Mouse (Mus musculus): ENCODE measurements around the gene Spag9. TPM values are rescaled to one million over a fixed set of nuclear protein-coding genes. Genes with fewer than 3 reads are reported as not detected.

The Spag9 gene
- polyA plus RNA-seq, 1 experiment from 2014 or later: 10.0 TPM

DNA sequence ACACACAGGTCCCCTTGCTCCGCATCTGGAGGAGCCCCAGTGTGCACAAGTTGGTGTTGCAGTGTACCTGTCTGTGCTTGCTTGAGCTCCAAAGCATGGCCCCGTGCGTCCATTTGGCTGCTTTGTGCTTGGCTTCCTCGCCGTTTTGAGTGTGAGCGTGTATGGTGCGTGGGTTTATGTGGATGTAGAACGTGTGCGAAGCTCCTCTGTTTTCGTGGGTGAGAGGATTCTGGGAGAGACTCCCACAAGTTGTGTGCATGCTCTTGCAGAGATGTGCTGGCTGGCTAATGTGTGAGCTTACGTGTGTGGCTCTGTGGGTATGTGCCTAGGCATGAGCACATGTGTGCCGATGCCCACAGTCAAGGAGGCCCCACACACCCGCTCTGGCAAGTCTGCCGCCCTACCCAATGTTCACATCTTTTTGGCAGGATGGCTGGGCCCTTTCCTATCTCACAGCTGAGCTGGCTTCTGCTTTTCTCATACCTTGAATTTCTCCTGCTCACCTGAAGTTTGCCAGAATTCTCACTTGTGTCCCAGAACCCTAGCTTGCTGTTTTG lies 150.2 kb downstream of the Spag9 start:
- H3K27me3 ChIP-seq: peaks cover 59% of the 10 kb centered on the region
- no peak overlapping the region for H3K4me3 ChIP-seq (replicated peaks)
- no peak overlapping the region for H3K9ac ChIP-seq
- H3K27ac ChIP-seq: no peak overlapping the region
- DNase-seq (no peak), ATAC-seq (ENCODE audit: low read depth) (no peak)
- peaks cover 16% of the 10 kb centered on the region for H3K4me1 ChIP-seq (replicated peaks)
- H3K9me3 ChIP-seq (replicated peaks): no peaks in the 10 kb centered on the region
- no peak overlapping the region for H3K4me2 ChIP-seq
- WGBS (ENCODE audit: insufficient replicate concordance): 78% methylated on average over 14 of the region's 14 CpGs
- no peaks in the 10 kb centered on the region for H3K36me3 ChIP-seq

DNA sequence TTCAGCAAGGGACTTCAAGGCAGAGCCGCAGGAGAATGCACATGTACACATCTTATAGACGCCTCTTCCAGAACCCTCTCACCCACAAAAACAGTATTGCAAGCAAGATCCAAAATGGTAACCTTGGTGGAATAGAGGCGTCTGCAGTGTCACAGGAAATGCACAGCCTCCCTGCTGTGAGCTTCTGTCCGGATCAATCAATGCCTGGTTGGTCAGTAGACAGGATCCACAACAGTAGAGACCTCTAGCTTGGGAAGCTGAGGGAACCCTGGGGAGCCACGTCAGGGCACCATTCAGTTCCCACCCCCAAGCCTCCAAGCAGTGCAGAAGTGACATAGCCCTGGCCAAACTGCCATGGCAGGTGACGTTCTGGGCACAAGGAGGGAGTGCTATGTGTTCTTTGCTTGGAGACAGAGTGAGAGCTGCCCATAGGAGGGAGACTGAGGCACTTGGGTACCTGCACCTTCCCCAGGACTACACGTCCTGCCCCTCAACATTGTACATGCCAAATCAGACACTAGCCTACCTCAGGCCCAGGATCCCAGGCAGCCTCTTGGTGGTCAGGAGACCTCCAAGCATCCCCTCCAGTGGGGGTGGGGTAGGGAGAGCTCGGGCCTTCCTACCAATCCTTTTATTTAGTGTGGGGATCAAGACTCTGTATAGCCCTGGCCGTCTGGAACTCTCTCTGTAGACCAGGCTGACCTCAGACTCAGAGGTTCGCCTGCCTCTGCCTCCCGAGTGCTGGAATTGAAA lies 151.0 kb downstream of the Spag9 start:
- no peak overlapping the region for H3K4me2 ChIP-seq
- peaks cover 16% of the 10 kb centered on the region for H3K4me1 ChIP-seq (replicated peaks)
- no peak overlapping the region for H3K9ac ChIP-seq
- no peak for DNase-seq
- no peaks in the 10 kb centered on the region for H3K36me3 ChIP-seq
- H3K27me3 ChIP-seq: peaks cover 65% of the 10 kb centered on the region
- no peaks in the 10 kb centered on the region for H3K9me3 ChIP-seq (replicated peaks)
- WGBS (ENCODE audit: insufficient replicate concordance): 53% methylated on average over 11 of the region's 11 CpGs
- no peak for ATAC-seq (ENCODE audit: low read depth)
- H3K4me3 ChIP-seq (replicated peaks): no peak overlapping the region
- no peak overlapping the region for H3K27ac ChIP-seq

- Histone ChIP-seq H3K27ac (no peak overlapping the region), H3K9me3 (replicated peaks) (no peaks in the 10 kb centered on the region), H3K4me1 (replicated peaks) (peaks cover 16% of the 10 kb centered on the region), H3K4me2 (no peak overlapping the region), H3K4me3 (replicated peaks) (no peak overlapping the region), H3K36me3 (no peaks in the 10 kb centered on the region), H3K27me3 (peaks cover 65% of the 10 kb centered on the region), H3K9ac (no peak overlapping the region)
- WGBS (ENCODE audit: insufficient replicate concordance): 47% methylated on average over 12 of the region's 12 CpGs
- ATAC-seq (ENCODE audit: low read depth): peak; percentile 19; the same call in 1 of the 2 replicates
- no peak for DNase-seq
Observed at GRCm38 (mm10) chr11:94148105-94148696, 152.3 kb downstream of the Spag9 start.

DNA sequence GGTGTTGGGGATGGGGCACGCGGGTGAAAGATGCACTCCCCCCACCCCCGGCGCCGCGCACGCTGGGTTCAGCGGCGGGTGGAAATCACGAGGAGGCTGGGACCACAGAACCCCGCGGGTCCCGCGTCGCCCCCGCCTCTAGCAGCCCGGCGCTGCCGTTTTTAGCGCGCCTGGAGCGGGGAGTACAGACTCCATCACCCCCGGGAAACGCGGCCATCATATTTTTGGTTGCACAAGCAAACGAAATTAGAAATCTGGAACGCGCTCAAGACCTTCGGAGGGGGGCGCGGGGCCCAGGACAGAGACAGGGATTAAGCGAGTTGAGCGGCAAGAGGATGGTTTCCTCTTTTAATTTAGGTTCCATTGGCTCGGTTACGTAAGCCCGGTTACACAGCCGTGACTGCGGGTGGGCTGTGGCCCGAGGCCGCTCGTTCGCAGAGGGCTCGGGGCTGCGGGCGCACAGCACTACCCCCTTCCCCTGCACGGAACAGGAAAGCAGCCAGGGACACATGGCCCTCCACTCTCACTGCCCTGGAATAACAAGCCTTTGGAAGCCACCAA lies 153.1 kb downstream of the Spag9 start:
- Histone ChIP-seq H3K4me1 (replicated peaks) (peaks cover 16% of the 10 kb centered on the region), H3K27ac (no peak overlapping the region), H3K4me2 (peak overlapping the region; percentile 66), H3K9ac (no peak overlapping the region), H3K36me3 (no peaks in the 10 kb centered on the region), H3K9me3 (replicated peaks) (no peaks in the 10 kb centered on the region), H3K27me3 (peaks cover 65% of the 10 kb centered on the region), H3K4me3 (replicated peaks) (peak overlapping the region; percentile 44)
- no peak for ATAC-seq (ENCODE audit: low read depth)
- no peak for DNase-seq
- WGBS (ENCODE audit: insufficient replicate concordance): 2% methylated on average over 46 of the region's 46 CpGs

DNA sequence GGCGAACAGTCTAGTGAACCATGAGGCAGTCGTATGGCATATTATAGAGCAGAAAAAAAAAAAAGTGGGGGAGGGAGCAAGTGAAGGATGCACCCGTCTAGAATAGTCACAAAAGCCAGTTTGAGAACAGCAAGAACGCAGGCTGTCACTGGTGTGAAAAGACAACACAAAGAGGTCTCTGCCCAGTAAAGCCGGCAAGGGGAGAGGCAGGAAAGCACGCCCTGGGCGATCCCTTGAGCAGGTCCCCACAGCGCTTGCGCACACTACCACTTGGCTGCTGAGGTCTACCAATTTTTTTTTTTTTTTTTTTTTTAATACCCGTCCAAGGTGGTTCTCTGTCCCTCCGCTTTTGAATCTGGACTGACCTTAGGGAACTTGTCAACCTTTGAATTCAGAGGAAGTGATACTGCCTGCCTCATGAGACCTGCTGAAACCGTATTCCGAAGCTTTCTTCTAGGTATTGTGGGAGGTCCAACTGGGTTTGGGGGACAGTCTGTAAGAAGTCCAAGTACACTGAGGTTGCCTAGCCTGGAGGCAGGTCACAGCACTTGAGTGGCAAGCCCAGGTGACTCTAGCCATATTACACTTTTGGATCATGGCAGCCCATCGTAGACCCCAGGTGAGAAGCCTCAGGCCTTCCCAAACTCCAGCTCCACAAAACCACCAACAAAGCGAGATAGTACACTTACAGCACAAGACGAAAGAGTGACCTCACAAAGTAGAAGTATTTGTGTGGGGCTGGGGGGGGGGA lies 153.8 kb downstream of the Spag9 start:
- WGBS (ENCODE audit: insufficient replicate concordance): 19% methylated on average over 16 of the region's 16 CpGs
- Histone ChIP-seq H3K4me3 (replicated peaks) (peak overlapping the region; percentile 44), H3K4me1 (replicated peaks) (peaks cover 16% of the 10 kb centered on the region), H3K27ac (no peak overlapping the region), H3K27me3 (peaks cover 65% of the 10 kb centered on the region), H3K36me3 (no peaks in the 10 kb centered on the region), H3K9ac (no peak overlapping the region), H3K4me2 (peak overlapping the region; percentile 66), H3K9me3 (replicated peaks) (no peaks in the 10 kb centered on the region)
- DNase-seq: no peak
- no peak for ATAC-seq (ENCODE audit: low read depth)

GRCm38 (mm10) chr11:94150519-94151470 lies 154.9 kb downstream of the Spag9 start:
- no peak overlapping the region for H3K4me3 ChIP-seq (replicated peaks)
- 43% methylated on average over 25 of the region's 25 CpGs for WGBS (ENCODE audit: insufficient replicate concordance)
- H3K27me3 ChIP-seq: peaks cover 60% of the 10 kb centered on the region
- no peak overlapping the region for H3K4me2 ChIP-seq
- DNase-seq (no peak), ATAC-seq (ENCODE audit: low read depth) (0 out of 2 replicates have a peak, but pooled peaks have one; percentile 4)
- no peak overlapping the region for H3K9ac ChIP-seq
- H3K27ac ChIP-seq: no peak overlapping the region
- H3K36me3 ChIP-seq: no peaks in the 10 kb centered on the region
- peaks cover 12% of the 10 kb centered on the region for H3K4me1 ChIP-seq (replicated peaks)
- no peaks in the 10 kb centered on the region for H3K9me3 ChIP-seq (replicated peaks)

DNA sequence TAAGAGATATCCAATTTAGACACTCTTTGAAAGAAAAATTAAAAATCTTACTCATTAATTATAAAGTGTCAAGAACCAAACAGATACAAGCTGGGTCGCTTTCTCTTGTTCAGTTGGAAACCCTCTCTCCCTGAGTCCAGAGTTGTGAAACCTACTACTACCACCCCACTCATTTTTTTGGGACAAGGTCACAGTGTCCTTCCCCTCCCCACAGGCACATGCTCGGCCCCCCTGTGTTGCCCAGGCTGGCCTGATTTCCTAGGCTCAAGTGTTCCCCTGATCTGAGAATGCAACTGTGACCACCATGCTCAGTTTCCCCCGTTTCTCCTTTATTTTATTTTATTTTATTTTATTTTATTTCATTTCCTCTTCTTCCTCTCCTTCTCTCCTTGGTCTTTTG lies 158.3 kb downstream of the Spag9 start:
- WGBS (ENCODE audit: insufficient replicate concordance): 66% methylated on average over 3 of the region's 3 CpGs
- Histone ChIP-seq H3K4me1 (replicated peaks) (peaks cover 7% of the 10 kb centered on the region), H3K9ac (no peak overlapping the region), H3K27me3 (peaks cover 32% of the 10 kb centered on the region), H3K4me2 (no peak overlapping the region), H3K36me3 (no peaks in the 10 kb centered on the region), H3K27ac (no peak overlapping the region), H3K4me3 (replicated peaks) (no peak overlapping the region), H3K9me3 (replicated peaks) (no peaks in the 10 kb centered on the region)
- no peak for ATAC-seq (ENCODE audit: low read depth)
- DNase-seq: no peak

- peaks cover 18% of the 10 kb centered on the region for H3K4me1 ChIP-seq (replicated peaks)
- H3K27ac ChIP-seq: no peak overlapping the region
- WGBS (ENCODE audit: insufficient replicate concordance): 48% methylated on average over 14 of the region's 14 CpGs
- no peak for ATAC-seq (ENCODE audit: low read depth)
- H3K9ac ChIP-seq: no peak overlapping the region
- DNase-seq: no peak
- no peaks in the 10 kb centered on the region for H3K36me3 ChIP-seq
- H3K4me2 ChIP-seq: no peak overlapping the region
- H3K27me3 ChIP-seq: peaks cover 8% of the 10 kb centered on the region
- no peaks in the 10 kb centered on the region for H3K9me3 ChIP-seq (replicated peaks)
- no peak overlapping the region for H3K4me3 ChIP-seq (replicated peaks)
Observed at GRCm38 (mm10) chr11:94158521-94158920, 162.6 kb downstream of the Spag9 start.

- Histone ChIP-seq H3K9ac (no peak overlapping the region), H3K4me2 (no peak overlapping the region)
Observed at GRCm38 (mm10) chr11:94159066-94159880, 163.4 kb downstream of the Spag9 start.

More at GRCm38 (mm10) chr11:94159066-94159880, 163.4 kb downstream of the Spag9 start:
- Histone ChIP-seq H3K4me3 (replicated peaks) (no peak overlapping the region), H3K27ac (no peak overlapping the region), H3K36me3 (no peaks in the 10 kb centered on the region), H3K4me1 (replicated peaks) (peaks cover 18% of the 10 kb centered on the region), H3K9me3 (replicated peaks) (no peaks in the 10 kb centered on the region), H3K27me3 (peaks cover 8% of the 10 kb centered on the region)
- no peak for DNase-seq
- WGBS (ENCODE audit: insufficient replicate concordance): 58% methylated on average over 14 of the region's 14 CpGs
- ATAC-seq (ENCODE audit: low read depth): no peak

All from liver, embryonic 13.5 days (tissue).